Mouse (Mus musculus) neural tube, embryonic 15.5 days (tissue): ENCODE measurements at regions not wholly inside any gene's neighbourhood (a gene's known extent, or its start where the extent isn't known, plus 50 kb on each side); places are given as distances from the start of the nearest gene placed in this dataset.

Experiments
- ATAC-seq: fragments of 200-750 bp; cut with Nextera tagmentation; 2 replicates; pipeline ENCODE4 v1.8.0; 2017; ENCODE audit warnings: mild to moderate bottlenecking, moderate TSS enrichment, moderate library complexity; ENCODE audit not compliant: low FRiP score
- H3K27ac ChIP-seq: fragments of 300-500 bp; sonication (generic); replicated peaks from 2 replicates; pipeline ENCODE4 v1.5.1; 2015; ENCODE audit warnings: mild to moderate bottlenecking, inconsistent platforms
- H3K27me3 ChIP-seq: fragments of 300-500 bp; sonication (generic); replicated peaks from 2 replicates; pipeline ENCODE4 v1.6.1; 2015; ENCODE audit warnings: inconsistent platforms
- H3K36me3 ChIP-seq: fragments of 300-500 bp; sonication (generic); 2 replicates; pipeline ENCODE4 v1.6.1; 2015; ENCODE audit warnings: inconsistent platforms
- H3K4me1 ChIP-seq: fragments of 300-500 bp; sonication (generic); 2 replicates; pipeline ENCODE4 v1.6.1; 2015; ENCODE audit warnings: inconsistent platforms
- H3K4me2 ChIP-seq: fragments of 300-500 bp; sonication (generic); 2 replicates; pipeline ENCODE4 v1.6.1; 2015; ENCODE audit warnings: inconsistent platforms, mild to moderate bottlenecking, moderate library complexity
- H3K4me3 ChIP-seq: fragments of 300-500 bp; sonication (generic); replicated peaks from 2 replicates; pipeline ENCODE4 v1.5.1; 2015; ENCODE audit warnings: mild to moderate bottlenecking, inconsistent platforms
- H3K9ac ChIP-seq: fragments of 300-500 bp; sonication (generic); replicated peaks from 2 replicates; pipeline ENCODE4 v1.6.1; 2015; ENCODE audit warnings: mild to moderate bottlenecking, inconsistent platforms
- H3K9me3 ChIP-seq: fragments of 300-500 bp; sonication (generic); replicated peaks from 2 replicates; pipeline ENCODE4 v1.6.1; 2016; ENCODE audit warnings: inconsistent platforms
- WGBS: fragments of 180-500 bp; shearing (Covaris S2); methylation state at CpG from one replicate; pipeline ENCODE4 v1.1.7; 2015; ENCODE audit warnings: mixed read lengths; 5-methylcytosine and 5-hydroxymethylcytosine counted together

DNA sequence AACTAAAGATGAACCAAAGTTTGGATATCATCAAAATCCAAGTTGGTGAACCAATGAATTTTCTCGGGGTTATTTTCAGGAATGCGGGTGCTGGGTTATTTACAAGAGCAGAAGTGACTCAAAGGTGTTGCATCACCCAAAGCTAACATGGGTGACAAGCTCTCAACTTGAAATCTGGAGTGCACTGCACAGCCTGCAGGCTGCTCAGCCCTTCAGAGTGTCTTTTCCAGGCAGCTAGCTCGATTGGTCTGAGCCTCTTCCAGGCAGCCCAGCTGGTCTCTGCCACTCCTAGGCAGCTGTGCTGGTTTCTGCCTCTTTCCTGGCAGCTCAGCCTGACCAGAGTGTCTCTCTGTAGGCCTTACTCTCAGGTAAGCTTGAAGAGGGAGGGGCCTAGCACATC, 251.9 kb upstream of the Gap43 start:
- H3K4me1 ChIP-seq = no peaks in the 10 kb centered on the region
- WGBS = 74% methylated on average over 3 of the region's 3 CpGs
- H3K27ac ChIP-seq = no peak overlapping the region
- no peak overlapping the region for H3K4me3 ChIP-seq
- H3K9me3 ChIP-seq = no peaks in the 10 kb centered on the region
- no peak overlapping the region for H3K9ac ChIP-seq
- H3K4me2 ChIP-seq = no peak overlapping the region
- H3K27me3 ChIP-seq = no peaks in the 10 kb centered on the region
- ATAC-seq = no peak
- H3K36me3 ChIP-seq = no peaks in the 10 kb centered on the region

DNA sequence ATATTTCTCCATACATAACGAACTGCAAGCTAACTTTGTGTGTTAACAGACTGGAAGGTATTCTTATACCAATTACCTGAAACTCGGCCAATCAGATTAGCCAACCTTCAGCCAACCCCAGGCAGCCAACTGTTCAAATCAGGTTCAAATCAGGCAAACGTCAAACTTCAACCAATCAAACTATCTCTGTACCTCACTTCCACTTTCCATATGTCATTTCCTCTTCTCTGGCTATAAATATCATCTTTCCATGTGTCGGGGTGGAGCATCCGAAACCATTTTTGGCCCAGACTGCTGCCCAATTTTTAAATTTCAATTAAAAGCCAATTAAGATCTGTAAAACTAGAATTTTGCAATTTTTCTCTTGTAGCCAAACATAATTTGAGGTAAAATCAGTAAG, 251.1 kb upstream of the Gap43 start:
- Histone ChIP-seq H3K36me3 (no peaks in the 10 kb centered on the region), H3K4me3 (no peak overlapping the region), H3K4me1 (no peaks in the 10 kb centered on the region), H3K9ac (no peak overlapping the region), H3K4me2 (no peak overlapping the region), H3K9me3 (no peaks in the 10 kb centered on the region), H3K27ac (no peak overlapping the region), H3K27me3 (no peaks in the 10 kb centered on the region)
- 91% methylated on average over 5 of the region's 5 CpGs for WGBS
- no peak for ATAC-seq

DNA sequence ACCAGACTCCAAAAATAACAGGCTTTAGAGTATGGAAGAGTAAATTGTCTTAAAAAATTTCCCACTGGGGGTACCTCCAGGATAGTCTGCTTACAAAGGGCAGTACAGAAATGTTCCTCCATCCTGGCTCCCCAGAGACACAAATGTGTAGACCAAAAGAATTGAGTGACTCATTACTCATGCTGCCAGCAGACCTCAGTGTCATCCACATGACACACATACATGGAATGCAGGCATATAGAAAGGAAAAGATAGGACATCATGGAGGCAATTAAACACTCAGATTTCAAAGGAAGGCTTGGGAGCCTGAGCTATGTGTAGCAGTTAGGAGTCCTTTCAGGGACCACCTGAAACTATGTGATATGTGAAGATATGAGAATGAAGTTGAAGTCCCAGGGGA, 245.7 kb upstream of the Gap43 start:
- no peak for ATAC-seq
- Histone ChIP-seq H3K4me2 (no peak overlapping the region), H3K27ac (no peak overlapping the region), H3K4me1 (no peaks in the 10 kb centered on the region), H3K9ac (no peak overlapping the region), H3K4me3 (no peak overlapping the region), H3K36me3 (no peaks in the 10 kb centered on the region), H3K27me3 (no peaks in the 10 kb centered on the region), H3K9me3 (no peaks in the 10 kb centered on the region)

DNA sequence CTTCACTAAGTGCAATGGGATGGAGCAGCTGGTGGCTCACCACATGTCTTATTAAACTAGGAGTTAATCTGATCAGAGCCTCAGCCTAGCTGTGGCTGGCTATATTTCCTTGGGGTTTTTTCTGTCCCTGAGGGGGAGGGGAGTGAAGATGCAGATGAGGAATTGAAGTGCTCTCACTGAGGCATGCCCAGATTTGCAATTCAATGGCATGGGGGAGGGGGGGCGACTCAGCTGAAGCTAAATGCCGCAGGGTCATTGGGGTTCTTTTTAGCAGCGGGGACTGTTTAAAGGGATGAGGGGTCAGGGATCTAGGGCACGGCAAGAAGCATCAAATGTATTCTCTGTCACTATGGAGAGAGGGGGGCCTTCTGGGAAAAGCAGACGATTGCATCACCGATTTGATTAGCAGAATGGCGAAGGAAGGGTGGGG, 235.1 kb upstream of the Gap43 start:
- 0 out of 2 replicates have a peak overlapping the region, but pooled peaks have one; percentile 23 for H3K9ac ChIP-seq
- no peaks in the 10 kb centered on the region for H3K36me3 ChIP-seq
- H3K9me3 ChIP-seq = no peaks in the 10 kb centered on the region
- ATAC-seq = peak; percentile 68
- H3K27me3 ChIP-seq = no peaks in the 10 kb centered on the region
- 1% methylated on average over 7 of the region's 7 CpGs for WGBS
- H3K4me2 ChIP-seq = peak overlapping the region; percentile 48
- peaks cover 11% of the 10 kb centered on the region for H3K4me1 ChIP-seq
- 0 out of 2 replicates have a peak overlapping the region, but pooled peaks have one; percentile 18 for H3K27ac ChIP-seq
- no peak overlapping the region for H3K4me3 ChIP-seq

DNA sequence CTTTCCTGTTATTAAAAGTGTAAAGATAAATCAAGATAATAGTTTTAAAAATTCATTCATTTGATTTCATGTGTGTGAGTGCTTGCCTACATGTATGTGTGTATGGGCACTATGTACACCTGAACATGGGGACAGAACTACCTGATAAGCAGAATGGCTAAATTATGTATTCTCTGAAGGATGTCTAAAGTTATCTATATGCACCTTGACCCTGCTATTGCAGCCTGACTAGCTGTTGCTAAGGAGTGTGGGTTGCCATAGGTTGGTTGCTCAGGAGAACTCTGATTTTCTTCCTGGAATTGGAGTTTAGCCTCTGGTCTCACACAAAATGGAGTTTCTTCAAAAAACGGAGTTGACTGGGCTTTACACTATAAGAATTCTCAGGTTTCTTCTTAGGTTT, 234.5 kb upstream of the Gap43 start:
- Histone ChIP-seq H3K4me2 (no peak overlapping the region), H3K4me1 (peaks cover 11% of the 10 kb centered on the region), H3K9ac (no peak overlapping the region), H3K36me3 (no peaks in the 10 kb centered on the region), H3K4me3 (no peak overlapping the region), H3K27me3 (no peaks in the 10 kb centered on the region), H3K27ac (no peak overlapping the region), H3K9me3 (no peaks in the 10 kb centered on the region)
- WGBS = 14% methylated on average over 1 of the region's 1 CpGs
- no peak for ATAC-seq

DNA sequence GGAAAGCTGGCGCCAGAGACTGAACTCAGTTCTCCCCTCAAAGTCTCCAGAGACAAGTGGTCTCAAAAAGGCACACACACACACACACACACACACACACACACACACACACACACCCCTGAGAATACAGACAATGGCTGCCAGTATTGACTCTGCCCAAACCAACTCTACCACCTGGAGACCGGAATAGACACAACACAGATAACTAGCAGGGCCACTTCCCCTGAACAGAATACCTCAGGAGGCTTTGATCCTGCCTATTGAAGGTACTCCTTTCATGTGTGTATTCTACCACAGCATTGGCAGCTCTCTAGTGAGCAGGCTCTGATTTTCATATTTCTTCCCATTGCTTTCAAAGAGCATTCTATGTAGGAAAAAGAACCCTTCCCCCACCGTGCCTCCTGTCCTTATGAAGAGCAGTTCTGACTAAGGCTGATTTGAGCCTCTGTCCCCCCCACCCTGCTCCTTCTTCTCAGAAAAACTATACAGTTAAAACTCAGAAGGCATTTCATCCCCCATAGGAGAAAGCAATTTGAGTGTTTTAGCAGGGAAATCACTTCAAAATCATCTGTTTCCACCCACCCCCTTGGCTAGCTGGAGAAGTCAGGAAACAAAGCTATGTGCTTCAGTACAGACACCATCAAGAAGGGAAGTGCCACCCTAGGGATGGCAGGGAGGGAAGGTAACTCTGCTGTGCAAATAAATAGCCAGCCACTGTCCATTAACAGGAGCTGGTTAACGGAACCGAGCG, 230.0 kb upstream of the Gap43 start:
- no peak overlapping the region for H3K4me3 ChIP-seq
- no peak overlapping the region for H3K27ac ChIP-seq
- no peaks in the 10 kb centered on the region for H3K9me3 ChIP-seq
- no peak; the same call in 1 of the 2 replicates for ATAC-seq
- no peaks in the 10 kb centered on the region for H3K27me3 ChIP-seq
- H3K36me3 ChIP-seq = no peaks in the 10 kb centered on the region
- peaks cover 5% of the 10 kb centered on the region for H3K4me1 ChIP-seq
- no peak overlapping the region for H3K9ac ChIP-seq
- WGBS = 62% methylated on average over 6 of the region's 6 CpGs
- H3K4me2 ChIP-seq = no peak overlapping the region

DNA sequence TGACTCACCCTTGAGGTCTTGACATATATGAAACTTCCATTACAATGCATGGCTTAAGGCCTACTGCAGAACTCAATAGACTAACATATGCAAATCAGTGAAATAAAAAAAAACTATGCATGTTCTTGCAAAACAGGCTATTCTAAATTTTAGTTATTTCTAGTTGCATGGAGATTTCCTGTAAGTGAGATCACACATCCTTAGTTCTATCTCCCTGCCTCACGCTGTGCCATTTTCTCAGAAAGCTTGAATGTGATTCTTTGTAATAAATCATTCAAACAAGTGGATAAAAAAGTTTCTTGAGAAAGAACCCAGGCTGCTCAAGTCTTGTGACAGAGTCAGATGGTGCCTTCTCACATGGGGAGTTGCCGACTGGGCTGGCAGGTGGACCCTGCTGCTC, 228.9 kb upstream of the Gap43 start:
- no peak overlapping the region for H3K4me3 ChIP-seq
- H3K36me3 ChIP-seq = no peaks in the 10 kb centered on the region
- H3K4me2 ChIP-seq = no peak overlapping the region
- no peaks in the 10 kb centered on the region for H3K4me1 ChIP-seq
- H3K27ac ChIP-seq = no peak overlapping the region
- H3K9me3 ChIP-seq = no peaks in the 10 kb centered on the region
- ATAC-seq = no peak
- no peak overlapping the region for H3K9ac ChIP-seq
- 85% methylated on average over 2 of the region's 2 CpGs for WGBS
- H3K27me3 ChIP-seq = no peaks in the 10 kb centered on the region

DNA sequence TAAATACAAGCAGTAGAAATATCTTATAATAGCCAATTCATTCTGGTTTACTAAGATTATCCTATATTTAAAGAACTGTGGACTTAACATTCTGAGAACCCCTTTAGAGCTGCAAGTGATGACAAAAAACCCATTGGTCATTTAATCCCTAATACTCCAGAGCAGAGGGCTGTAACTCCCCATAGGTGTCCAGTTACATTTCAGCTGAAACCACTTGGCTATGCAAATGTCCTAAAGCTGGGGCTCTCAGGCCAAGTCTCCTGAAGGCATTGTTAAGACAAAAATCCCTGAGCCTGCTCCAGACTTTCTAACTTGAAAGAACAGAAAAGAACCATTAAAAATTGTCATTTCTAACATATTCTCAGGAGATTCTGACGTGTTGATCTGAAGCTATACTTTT, 209.1 kb upstream of the Gap43 start:
- no peak overlapping the region for H3K27ac ChIP-seq
- 60% methylated on average over 1 of the region's 1 CpGs for WGBS
- H3K4me3 ChIP-seq = no peak overlapping the region
- H3K4me1 ChIP-seq = peaks cover 8% of the 10 kb centered on the region
- H3K9ac ChIP-seq = no peak overlapping the region
- H3K4me2 ChIP-seq = no peak overlapping the region
- ATAC-seq = no peak
- H3K27me3 ChIP-seq = no peaks in the 10 kb centered on the region
- no peaks in the 10 kb centered on the region for H3K36me3 ChIP-seq
- no peaks in the 10 kb centered on the region for H3K9me3 ChIP-seq

DNA sequence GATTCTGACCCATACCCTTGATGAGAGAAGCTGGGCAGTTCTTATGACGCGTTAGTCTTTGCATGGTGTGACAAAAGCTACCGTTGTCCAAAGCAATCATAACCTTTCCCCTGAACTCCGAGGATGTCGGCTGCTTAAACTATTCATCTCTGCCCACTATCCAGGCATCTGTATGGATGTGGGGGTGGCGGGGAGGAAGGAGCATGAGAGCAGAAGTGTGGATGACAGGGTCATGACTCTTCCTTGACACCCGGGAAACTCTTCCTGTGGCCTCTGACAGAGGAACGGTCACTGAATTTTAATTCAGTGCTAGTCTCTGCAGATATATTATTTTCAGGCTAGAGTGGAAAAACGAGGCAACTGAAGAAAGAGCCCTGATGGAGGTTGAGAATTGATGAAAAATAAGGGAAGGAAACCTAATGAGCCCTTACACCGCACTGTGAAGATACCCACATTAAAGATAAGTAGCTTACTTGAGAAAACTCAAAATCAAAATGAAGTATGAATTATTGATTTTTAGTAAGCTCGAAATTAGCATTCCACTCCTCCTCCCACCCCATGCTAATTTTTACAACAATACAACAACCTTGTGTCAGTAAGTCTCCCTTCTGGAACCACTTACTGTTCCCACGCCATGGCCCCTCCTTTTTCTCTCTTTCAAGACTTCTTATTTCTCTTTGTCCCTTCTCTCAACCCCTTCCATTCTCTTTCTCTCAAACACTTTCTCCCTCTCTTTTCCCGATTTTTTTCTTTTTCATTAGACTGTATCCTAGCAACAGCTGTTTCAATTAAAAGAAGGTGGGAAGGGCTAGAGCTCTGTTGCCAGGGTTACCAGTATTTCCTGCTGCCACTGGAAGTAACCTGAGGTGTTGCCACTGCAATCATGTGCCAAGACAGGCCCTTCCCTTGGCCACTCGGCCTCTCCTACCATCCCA, 206.0 kb upstream of the Gap43 start:
- Histone ChIP-seq H3K36me3 (no peaks in the 10 kb centered on the region), H3K4me2 (peak overlapping the region; percentile 32), H3K4me3 (no peak overlapping the region), H3K9me3 (no peaks in the 10 kb centered on the region), H3K4me1 (peaks cover 8% of the 10 kb centered on the region), H3K9ac (no peak overlapping the region), H3K27ac (peak overlapping the region; percentile 48; the same call in 1 of the 2 replicates), H3K27me3 (no peaks in the 10 kb centered on the region)
- 26% methylated on average over 14 of the region's 14 CpGs for WGBS
- ATAC-seq = peak; percentile 92

DNA sequence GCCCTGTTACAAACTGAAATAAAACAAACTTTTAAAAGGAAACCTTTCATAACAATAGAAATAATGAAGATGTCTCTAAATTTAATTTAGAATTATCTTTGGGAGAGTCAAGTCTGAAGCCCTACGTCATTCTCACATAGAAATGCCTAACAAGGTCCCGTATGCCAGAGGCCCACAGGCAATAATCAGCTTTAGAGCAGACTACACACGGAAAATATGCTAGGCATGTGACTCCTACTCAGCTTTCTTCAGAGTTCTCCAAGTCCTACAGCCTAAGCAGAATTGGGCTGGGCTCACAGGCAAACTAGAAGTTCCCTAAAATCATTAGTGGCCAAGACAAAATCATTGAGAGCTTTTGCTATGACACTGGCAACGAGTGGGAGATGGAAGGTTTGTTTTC, 176.9 kb upstream of the Gap43 start:
- 84% methylated on average over 4 of the region's 4 CpGs for WGBS
- H3K4me1 ChIP-seq = no peaks in the 10 kb centered on the region
- no peaks in the 10 kb centered on the region for H3K36me3 ChIP-seq
- H3K9ac ChIP-seq = no peak overlapping the region
- H3K27ac ChIP-seq = no peak overlapping the region
- no peak overlapping the region for H3K4me3 ChIP-seq
- no peak for ATAC-seq
- no peaks in the 10 kb centered on the region for H3K27me3 ChIP-seq
- H3K9me3 ChIP-seq = no peaks in the 10 kb centered on the region
- no peak overlapping the region for H3K4me2 ChIP-seq

DNA sequence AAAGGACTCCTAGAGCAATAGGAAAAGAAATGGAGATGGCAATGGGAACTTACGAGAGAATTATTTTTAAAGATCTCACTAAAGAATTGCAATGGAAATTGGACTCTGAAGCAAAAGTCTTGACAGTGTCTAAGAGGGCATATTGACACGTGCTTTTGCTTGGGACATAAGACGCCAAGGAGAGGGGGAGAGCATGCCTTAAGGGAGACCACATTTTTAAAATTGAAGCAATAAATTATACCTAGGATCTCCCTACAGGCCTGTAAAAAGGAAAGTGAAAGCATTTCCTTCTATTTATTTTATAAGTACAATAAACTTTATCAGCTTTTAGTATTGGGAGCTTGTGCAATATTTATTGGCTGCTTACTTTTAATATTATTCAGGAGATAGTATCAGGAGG, 175.5 kb upstream of the Gap43 start:
- no peak overlapping the region for H3K4me3 ChIP-seq
- H3K9ac ChIP-seq = no peak overlapping the region
- H3K4me1 ChIP-seq = no peaks in the 10 kb centered on the region
- no peak for ATAC-seq
- H3K27ac ChIP-seq = no peak overlapping the region
- H3K4me2 ChIP-seq = no peak overlapping the region
- WGBS = 56% methylated on average over 3 of the region's 3 CpGs
- H3K36me3 ChIP-seq = no peaks in the 10 kb centered on the region
- H3K9me3 ChIP-seq = no peaks in the 10 kb centered on the region
- no peaks in the 10 kb centered on the region for H3K27me3 ChIP-seq

DNA sequence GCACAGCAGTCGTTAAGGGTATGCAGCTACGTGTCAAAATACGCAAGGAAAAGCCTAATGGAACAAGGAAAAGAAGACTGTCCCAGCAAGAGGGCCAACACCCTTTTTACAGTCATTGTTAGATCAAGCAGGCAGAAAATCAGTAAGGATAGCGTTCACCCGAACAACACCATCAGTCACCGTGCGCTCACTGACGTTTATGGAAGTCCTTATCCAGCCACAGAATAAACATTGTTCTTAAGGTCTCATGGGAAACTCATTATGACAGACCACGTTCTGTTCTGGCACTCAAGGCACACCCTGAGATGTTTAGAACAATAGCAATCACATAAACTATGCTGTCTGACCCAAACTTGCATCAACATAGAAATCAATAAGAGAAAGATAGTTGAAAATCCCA, 164.7 kb upstream of the Gap43 start:
- Histone ChIP-seq H3K27ac (no peak overlapping the region), H3K36me3 (no peaks in the 10 kb centered on the region), H3K9ac (no peak overlapping the region), H3K4me2 (no peak overlapping the region), H3K9me3 (no peaks in the 10 kb centered on the region), H3K4me1 (0 out of 2 replicates have a peak, but pooled peaks cover 2% of the 10 kb centered on the region), H3K4me3 (no peak overlapping the region), H3K27me3 (no peaks in the 10 kb centered on the region)
- 29% methylated on average over 9 of the region's 9 CpGs for WGBS
- no peak for ATAC-seq
